Comparison of ENCODE assay signal across 8 mouse cellular contexts in the genomic region with DNA sequence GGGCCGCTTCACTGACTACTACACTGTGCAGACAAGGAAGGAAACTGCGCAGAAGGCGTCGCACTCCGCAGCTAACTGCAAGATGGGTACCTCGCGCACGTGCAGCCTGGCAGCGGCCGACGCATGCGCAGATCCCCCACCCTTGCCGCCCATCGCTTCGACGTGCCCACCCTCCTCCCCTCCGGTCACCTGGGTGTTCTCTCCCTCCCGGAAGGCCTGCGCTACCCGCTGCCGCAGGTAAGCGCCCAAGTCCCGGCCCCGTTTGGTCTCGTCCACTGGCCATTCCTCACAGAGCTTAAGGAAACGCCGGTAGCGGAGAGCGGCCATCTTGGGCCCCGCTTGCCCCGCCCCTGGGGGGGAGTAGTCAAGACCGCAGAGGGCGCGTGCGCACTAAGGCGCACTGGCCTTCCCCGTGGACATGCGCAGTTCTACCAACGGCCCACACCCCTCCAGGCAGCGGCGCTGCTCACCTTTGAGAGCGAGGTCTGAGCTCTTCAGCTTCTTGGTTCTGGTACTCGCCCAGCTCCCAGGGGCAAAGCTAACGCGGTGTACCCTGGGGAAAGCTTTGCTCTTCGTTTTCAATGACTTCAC. TPM values are rescaled to one million over a fixed set of nuclear protein-coding genes. Genes with fewer than 3 reads are reported as not detected.
A peak's percentile ranks its signal among the peaks of the same experiment; 100 is the strongest.
DNase-seq lines count a peak whose midpoint lies in the region; ATAC-seq lines count a peak whose summit lies in the region.

A gene (minus strand): TSS at position 366 of the 591 bp plus-strand sequence.

- peak; percentile 88 for ATAC-seq in megakaryocyte progenitor cell, adult 5-6 weeks (replicated peaks; ENCODE audit: poor library complexity)

- DNase-seq in adipocyte (ENCODE audit: low spot score): peak; percentile 98
- peak; percentile 99 for DNase-seq in embryo, embryonic 10 days (ENCODE audit: low spot score)
- peak; percentile 99 for DNase-seq in gastrocnemius, postnatal 10 days
- peak; percentile 99 for DNase-seq in induced T-regulatory cell, adult 2 months (ENCODE audit: low read depth)
- peak; percentile 92 to 97 for DNase-seq in left cerebral cortex, adult 9 months (ENCODE audit: low spot score in 2 of 2)
- DNase-seq in right cerebral cortex, postnatal 14 days: peak; percentile 97
- DNase-seq in urinary bladder, postnatal 36 days (ENCODE audit: low spot score in 2 of 2): peak; percentile 95 to 97

RNA-seq across cellular contexts. Expression of the gene that starts here (rescaled TPM):
- total RNA-seq in gastrocnemius, postnatal 10 days (2021): 100 to 1,000 TPM; 300 to 343 TPM
- total RNA-seq in megakaryocyte progenitor cell, adult 5-6 weeks (2015): 134 and 138 TPM in 2 replicates
- 154 and 170 TPM in 2 replicates for total RNA-seq in megakaryocyte progenitor cell, adult 5-6 weeks (2017)

Comparison
In these comparisons a context has a peak if more than half of its experiments do, and no peak if none do; other contexts are left out.
1. Peak in every context shown above with its lines: DNase-seq and ATAC-seq.